Mouse (Mus musculus) cerebellum, adult 11-12 months (tissue): ENCODE data around the gene Phrf1.

Source experiments
- DNase-seq: peaks from one replicate; pipeline ENCODE4 v3.0.0; 2022

Phrf1 gene

DNA sequence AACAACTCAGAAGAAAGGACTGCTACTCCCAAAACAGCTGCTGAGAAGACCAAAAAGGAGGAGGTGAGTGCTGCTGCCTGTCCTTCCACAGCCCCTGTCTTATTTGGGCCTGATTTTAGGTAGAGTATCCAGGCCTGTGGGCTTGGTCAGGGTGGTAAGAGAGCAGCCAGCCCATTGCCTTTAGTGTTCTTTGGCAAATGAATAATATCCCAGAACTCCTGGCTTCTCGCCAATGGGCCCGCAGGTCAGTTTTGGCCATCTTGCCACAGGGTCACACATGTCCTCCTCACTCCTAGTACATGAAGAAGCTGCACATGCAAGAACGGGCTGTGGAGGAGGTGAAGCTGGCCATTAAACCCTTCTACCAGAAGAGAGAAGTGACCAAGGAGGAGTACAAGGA is 32.9 kb downstream of the Phrf1 start:
- DNase-seq = peak; percentile 32

DNA sequence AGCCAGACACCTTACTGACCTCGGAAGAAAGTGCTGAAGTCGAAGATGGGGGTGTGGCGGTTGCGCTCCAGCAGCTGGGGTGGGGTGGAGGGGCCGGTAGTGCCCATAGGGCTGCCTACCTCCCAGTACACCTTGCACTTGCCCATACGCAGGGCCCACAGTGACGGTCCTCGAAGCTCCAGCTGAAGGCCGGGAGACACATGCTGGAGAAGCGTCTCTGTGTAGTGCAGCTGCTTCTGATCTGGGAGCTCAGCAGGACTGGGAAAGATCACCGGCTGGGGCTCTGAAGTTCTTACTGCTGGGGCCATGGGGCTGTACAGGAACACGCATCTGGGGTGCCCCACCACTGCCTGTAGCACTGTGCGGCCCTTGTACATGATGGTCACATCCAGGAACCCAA is 35.1 kb downstream of the Phrf1 start:
- DNase-seq = no peak

DNA sequence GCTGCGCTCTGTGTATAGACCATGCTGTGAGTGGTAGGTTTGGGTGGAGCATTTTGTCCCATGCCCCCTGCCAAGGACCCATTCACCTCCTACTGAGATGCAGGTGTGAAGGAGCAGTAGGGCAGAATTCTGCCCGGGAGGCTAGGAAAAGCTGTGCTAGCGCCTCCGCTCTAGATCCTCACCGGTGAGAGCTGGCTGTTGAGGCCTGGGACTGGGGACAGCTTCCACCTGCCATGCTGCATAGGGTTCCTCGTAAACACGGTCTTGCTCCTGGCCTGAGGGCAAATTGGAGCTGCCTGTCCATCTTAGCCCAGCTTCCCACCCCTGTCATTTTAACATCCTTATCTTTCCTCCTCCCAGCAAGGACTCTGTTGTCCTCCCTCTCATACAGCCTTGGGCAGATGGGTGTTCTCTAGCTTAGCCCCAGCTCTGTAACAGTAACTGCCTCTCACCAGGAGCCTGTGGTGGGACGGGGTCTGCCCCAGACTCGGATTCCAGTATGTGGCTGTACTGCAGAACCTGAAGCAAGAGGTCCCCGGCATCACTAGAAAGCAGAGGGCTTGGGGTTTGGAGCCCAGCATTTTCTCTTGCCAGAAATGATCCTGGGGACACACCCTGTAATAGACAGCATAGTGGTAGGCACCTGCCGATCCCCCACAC is 35.6 kb downstream of the Phrf1 start:
- DNase-seq = peak; percentile 8

DNA sequence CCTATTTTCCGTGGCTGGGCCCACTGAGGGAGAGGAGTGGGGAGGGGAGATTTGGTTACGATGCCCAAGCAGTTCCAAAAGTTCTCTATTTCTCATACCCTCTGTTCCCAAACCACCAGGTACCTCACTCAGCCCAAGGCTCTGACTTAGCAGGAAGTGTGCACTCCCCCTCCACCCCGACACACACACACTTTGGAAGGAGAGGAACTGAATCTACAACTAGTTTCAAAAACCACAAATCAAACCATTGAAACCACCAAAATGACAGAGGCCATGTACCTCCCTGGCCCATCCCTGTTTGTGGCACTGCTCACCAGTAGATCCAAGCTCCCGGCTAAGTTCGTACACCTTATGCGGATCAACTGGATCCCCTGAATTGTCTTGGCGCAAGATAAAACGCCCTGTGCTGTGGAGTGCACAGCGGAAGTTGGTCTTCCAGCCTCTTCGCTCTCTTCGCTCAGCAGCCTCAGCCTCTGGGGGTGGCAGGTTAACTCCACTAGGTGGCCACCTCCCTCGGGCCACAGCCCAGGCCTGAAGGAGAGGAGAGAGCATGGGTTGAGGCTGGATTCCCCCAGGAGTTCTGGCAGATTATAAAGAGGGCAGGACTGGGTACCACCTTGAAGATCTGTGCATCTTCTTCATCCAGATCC is 36.3 kb downstream of the Phrf1 start:
- DNase-seq = peak; percentile 20

DNA sequence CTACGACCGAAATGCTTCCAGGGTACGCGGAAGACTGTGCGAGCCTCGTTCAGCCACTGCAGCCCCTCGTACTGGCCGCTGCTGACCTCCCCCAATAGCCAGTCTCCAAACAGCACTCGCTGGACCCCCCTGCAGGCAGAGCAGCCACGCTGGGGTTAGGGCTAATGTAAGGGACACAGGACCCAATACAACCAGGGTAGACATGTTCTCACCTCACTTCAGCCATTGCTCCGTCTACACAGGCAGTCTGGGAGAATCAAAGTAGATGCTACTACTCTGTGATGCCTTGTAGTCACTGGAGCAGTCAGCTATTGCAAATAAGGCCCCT is 36.8 kb downstream of the Phrf1 start:
- peak; percentile 9 for DNase-seq

DNA sequence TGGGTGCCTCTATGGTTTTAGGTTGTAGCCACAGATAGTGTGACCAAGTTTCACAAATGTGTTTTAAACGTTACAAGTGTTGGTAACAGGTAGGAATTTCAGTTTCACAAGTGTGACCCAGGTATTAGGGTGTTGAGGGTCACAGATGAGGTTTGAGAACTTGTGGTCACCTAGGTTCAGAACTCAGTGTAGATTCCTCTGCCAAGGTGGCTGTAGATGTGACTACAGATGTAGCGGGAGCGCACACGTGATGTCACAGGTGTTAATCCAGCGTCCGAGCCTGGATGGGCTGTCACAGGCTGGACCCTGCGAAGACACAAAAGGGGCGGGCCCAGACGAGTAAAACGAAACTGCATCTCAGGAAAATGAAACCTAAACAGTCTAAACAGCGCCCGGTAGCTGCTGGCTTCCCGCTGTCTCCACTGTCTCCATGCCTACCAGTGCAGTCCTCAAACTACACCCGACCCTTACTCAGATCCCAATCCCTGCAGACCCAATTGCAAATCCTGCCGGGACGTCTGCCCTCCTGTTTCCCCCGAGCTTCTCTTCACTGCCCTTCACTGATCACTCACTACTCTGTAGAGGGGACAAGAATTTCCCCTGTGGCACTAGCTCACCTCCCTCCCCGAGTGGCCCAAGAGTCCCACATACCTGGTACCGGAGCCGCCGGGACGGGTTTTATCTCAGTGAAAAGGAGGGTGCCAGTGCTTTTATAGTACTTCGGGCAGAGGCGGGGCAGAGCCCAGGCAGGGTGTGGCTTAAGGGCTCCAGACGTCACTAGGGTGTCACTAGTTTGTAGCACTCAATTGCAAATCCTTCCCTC is 37.4 kb downstream of the Phrf1 start, which contains the start of gene Irf7:
TSS of gene Irf7 (minus strand) at position 743 of the 823 bp plus-strand sequence.
- peak; percentile 35 for DNase-seq

DNA sequence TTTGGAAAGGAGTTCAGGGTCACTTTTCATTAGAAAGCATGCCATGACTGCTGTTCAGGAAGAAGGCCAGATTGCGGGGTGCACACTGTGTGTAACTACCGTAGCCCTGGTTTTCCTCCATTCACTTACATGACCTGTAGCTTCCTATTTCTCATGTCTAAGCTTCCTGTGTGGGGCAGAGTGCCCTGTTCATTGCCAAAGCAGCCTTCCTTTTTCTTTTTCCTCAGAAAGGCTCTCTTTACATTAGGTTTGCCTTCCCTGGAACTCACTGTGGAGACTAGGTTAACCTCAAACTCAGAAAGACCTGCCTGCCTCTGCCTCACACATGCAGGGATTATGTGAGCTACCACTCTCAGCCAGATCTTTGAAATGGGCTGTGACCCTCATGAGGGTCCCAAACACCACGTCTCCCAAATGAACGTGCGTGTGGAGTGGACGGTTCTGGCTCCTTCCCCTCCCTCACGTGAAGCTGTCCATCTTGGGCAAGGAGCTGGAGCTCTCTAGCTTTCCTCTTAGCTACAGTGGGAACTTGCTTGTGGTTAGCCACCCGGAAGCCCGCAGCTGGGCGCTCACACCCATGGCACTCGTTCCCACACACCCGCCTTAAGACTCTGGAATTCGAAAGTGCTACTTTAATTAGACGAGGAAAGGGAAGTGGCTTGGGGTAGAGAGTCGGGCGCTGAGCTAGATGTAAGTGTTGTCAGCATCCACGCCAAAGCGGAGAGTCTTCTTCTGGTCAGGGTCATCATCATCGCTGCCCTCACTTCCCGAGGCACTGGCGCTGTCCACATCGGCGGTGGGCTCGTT is 40.1 kb downstream of the Phrf1 start:
- no peak for DNase-seq

DNA sequence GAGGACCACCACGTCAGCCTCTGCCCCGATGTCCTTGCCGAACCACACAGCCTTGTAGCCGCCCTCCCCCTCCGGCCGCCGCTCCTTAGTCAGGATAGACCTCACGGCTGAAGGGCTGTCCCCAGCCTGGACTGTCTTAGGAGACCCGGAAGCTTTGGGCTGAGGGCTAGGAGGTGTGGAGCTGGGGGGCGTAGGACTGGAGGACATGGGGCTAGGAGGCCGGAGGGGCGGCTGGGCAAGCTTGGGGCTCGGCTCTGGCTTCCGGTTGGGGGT is 40.6 kb downstream of the Phrf1 start:
- no peak for DNase-seq

DNA sequence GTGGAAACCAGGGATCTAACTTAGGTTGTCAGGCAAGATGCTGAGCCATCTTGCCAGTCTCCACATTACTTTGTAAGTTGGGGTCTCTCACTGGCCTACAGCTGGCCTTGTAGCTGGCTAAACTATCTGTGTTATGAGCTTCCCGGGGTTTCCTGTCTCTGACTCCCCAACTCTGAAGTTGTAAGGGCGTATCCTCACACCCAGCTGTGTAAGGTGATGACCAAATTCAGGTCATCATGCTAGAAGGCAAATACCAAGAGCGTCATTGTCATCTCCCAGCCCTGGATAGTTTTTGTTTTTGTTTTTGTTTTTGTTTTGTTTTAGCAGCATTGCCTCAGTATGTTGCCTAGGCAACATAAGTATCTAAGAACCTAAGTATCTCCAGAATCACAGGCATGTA is 42.0 kb downstream of the Phrf1 start:
- DNase-seq = no peak

DNA sequence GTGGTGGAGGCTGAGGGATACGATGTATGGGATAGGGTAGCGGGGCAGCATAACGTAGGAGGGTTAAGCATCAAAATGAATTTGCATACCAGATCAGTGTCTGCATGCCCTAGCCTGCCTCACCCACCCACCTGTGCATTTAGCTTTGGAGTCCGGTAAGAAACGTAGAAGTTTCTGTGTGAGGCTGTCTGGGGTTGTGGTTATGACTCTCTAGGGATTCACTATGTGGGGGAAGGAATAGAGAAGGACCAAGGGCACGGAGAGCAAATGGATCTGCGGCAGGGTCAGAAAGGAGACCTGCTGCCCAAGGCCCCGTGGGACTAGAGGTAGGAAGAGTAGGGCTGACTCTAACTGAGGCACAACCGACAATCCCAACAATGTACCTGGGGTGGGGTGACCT is 46.8 kb downstream of the Phrf1 start:
- no peak for DNase-seq

DNA sequence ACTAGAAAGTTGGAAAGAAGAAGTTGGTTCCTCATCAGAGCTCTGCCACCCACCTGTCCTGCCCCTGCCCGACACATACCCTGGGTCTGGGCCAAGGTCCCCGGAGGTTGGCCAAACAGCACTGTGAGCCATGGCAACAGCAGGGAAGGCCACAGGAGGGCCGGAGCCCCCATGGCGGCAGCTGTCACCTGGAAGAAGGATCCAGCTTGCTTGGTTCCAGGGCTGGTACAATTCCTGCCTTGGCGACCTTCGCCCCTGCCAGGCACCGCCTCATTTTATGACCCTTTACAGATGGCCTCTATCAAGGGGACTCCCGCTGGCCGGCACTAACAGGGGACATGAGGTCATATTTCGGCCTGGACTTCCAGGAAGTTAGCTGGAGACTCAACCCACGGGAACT is 48.0 kb downstream of the Phrf1 start, which contains the start of gene Cdhr5:
TSS of gene Cdhr5 (minus strand) at position 241 of the 400 bp plus-strand sequence.
- peak; percentile 28 for DNase-seq

DNA sequence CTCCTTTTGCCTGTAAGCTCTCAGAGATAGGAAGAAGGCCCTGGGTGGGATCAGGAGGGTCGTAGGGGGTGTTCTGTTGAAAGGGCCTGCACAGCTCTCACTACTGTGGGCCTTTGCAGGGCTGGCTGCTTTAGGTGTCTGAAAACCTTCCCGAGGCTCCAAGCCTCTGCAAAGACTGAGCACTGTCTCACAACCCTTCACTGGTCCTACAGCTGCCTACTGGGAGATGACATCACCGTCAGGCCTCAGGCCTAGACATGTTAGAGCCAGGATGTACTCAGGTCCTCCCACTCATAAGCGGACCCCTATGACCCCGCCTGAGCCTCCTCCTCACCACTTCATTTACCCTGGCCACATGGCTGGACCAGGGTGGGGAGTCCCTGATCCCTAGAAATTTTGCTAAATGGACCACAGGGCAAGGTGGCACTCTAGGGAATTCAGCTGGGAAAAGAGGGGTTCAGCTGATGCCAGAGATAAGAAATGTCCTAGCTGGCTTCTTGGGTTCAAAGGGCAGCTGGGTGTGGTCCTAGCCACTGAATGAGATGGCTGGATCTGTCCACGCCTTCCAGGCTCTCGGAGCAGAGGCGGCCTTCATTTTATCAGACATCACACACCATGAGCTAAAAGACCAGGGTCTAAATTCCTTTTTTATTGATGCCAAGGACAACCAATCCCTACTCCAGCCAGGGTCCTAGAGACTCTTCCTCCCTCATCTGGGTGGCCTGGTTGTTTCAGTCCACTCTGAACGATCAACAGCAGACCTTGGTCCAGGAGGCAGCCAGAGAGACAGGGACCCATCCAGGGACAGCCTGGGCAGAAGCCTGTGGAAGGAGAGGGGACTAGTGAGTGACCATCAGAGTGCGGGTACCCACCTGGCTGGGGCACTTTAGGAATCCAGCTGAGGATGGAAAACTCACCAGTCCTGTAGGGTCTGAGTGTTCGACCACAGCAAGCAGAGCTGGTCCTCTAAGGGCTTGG is 49.4 kb downstream of the Phrf1 start:
- peak; percentile 12 for DNase-seq

DNA sequence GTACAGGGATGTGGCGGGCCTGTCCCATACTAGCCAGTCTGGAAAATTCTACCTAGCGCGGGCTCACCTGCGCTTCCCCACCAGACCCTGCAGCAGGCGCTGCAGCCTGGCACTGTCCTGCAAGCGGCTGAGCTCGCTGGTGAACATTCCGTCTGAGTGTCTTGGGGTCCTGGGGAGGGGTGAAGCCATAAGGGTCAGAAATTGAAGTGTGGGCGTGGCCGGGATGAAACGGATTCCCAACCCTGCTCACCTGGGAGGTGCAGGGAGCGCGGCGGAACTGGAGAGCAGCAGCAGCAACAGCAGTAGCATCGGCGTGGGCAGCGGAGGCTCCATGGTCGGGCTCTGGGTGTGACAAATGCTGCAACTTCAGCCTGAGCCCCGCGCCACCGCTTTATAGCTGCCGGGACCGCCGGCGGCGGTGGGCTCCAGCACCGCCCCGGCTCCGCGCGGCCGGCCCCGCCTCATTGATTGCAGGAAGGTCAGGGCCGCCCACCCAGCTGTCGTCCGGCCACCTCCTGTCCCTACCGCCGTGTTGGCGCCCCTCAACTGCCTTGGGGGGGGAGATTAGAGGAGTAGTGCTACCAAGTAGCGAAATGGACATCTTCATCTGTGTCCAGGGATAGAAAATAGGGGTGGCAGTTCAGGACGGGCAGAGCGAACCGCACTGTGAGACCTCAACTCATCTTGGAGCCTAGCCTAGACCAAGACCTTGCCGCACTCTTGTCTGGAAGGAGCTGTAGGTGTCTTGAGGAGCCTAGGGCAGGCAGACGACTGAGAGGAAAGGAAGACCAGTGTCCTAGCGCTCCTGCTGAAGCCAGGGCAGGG is 50.4 kb downstream of the Phrf1 start, which contains the start of gene Sct:
TSS of gene Sct (minus strand) at position 368 of the 825 bp plus-strand sequence.
- DNase-seq = peak; percentile 58

DNA sequence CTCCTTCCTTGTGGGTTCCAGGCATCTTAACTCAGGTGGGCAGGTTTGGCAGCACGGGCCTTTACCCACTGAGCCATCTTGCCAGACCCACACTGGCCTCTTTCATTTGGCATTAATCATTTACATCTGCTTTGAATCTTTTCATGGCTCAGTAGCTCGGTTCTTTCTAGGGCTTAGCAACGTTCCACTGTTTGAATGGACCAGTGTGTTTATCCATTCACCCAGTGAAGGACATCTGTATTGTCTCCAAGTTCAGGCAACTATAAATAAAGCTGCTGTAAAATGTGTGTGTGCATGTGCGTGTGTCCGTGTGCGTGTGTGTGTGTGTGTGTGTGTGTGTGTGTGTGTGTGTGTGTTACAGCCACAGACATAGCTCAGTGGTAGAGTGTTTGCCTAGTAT is 52.9 kb downstream of the Phrf1 start:
- no peak for DNase-seq

DNA sequence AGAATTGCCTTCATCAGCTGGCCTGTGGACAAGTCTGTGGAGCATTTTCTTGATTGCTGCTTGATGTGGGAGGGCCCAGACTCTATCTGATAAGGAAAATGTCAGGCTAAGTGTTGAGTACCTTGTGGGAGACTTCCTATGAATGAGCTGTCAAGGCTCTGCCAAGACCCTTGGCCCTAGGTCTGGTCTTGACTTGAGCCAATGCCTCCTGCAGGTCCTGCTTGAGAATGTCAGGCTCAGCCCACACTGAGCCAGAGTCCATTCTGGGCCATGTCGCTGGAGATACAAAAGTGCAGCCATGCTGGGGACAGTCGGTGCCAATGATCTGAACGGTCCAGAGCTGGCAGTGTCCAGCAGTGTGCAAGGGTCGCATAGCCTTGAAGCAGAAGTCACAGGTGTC is 54.2 kb downstream of the Phrf1 start:
- DNase-seq = no peak

DNA sequence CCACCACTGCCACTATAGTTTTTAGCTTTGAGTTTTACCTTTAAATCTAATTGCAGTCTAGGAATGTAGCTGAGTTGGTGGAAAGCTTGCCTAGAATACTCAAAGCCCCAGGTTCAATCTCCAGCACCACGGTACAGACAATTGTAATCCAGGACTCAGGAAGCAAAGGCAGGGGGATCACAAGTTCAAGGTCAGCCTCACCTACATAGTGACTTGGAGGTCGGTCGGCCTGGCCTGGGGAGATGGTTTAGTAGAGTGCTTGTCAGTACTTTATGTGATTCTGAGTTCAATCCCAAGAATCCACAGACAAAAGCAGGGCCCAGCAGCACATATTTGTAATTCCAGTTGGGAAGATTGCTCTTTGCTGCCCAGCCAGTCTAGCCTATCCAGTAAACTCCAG is 59.5 kb downstream of the Phrf1 start:
- DNase-seq = no peak

DNA sequence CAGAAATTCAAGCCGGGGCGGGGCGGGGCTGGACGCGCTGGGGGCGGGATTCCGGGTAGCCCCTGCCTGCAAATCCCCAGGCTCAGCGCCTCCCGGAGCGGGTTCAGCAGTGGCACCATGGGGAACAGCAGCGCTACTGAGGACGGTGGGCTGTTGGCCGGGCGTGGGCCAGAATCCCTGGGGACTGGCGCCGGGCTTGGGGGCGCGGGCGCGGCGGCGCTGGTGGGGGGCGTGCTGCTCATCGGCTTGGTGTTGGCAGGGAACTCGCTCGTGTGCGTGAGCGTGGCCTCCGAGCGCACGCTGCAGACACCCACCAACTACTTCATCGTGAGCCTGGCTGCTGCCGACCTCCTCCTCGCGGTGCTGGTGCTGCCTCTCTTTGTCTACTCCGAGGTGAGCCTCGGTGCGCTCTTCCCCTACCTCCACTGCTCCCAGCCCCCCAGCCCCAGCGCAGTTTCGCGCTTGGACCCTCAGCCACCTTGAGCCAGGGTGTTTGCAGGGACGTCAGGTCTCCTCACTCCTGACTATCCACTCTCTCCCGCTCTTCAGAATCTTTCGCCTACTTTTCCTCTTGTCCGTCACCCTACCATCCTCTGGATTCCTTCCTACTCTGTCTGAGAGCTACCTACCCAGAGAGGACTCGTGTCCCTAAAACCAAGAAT is 63.5 kb downstream of the Phrf1 start, which contains the start of gene Drd4:
TSS of gene Drd4 (plus strand) at position 86 of the 662 bp plus-strand sequence.
- DNase-seq = no peak

DNA sequence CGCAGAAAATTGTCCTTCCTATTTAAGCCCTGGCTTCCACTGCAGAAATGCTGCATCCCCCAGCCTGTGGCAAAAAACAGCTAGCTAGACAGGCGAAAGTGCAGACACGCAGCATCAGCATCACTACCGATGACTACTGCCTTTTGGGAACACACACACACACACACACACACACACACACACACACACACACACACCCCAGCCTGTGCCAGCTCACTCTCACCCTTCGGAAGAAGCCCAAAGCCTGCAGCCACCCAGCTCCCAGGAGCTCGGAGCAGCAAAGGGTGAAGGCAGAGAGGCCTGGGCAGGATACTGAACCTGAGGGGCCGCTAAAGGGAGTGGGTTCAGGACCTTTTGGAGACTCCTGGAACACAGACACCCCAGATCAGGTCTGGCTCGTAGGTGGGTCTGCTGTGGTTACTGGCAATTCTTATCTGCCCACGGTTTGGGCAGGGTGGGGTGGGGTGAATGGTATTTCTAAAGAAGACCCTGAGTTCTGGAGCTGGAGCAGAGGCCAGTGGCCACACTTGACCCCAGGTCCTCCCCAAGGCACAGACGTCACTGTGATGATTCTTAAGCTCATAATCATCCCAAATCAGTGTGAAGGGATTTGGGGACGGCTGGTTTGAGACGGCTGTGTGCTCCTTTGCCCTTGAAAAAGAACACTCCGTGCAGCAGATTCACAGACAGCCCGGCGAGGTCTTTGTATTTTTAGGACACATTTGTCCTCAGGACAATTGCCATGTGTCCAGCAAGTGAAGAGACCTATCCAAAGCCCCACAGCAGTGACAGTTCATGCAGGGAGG is 64.2 kb downstream of the Phrf1 start:
- no peak for DNase-seq

DNA sequence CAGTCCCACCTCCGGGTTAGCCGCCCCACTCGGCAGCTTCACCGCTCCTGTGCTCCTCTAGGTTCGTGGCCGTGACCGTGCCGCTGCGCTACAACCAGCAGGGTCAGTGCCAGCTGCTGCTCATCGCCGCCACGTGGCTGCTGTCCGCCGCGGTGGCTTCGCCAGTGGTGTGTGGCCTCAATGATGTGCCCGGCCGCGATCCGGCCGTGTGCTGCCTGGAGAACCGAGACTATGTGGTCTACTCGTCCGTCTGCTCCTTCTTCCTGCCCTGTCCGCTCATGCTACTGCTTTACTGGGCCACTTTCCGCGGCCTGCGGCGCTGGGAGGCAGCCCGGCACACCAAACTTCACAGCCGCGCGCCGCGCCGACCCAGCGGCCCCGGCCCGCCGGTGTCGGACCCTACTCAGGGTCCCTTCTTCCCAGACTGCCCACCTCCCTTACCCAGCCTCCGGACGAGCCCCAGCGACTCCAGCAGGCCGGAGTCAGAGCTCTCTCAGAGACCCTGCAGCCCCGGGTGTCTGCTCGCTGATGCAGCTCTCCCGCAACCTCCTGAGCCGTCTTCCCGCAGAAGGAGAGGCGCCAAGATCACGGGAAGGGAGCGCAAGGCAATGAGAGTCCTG is 65.4 kb downstream of the Phrf1 start:
- no peak for DNase-seq
